Mouse (Mus musculus) MEL (cell line): Measurements from ENCODE around the gene Snrnp40. TPM values are rescaled to one million over a fixed set of nuclear protein-coding genes. Genes with fewer than 3 reads are reported as not detected.

Experiments used
- DNase-seq: peaks from one replicate; pipeline ENCODE4 v3.0.0; 2011; ENCODE audit warnings: low read depth, low spot score
- H3K27ac ChIP-seq: 2 replicates; pipeline ENCODE4 v1.5.1; 2012; ENCODE audit warnings: low read depth, mild to moderate bottlenecking, control low read depth, low read length, moderate library complexity; ENCODE audit not compliant: control insufficient read depth
- H3K27me3 ChIP-seq, 2 experiments: fragments of 150-350 bp in 1 of 2; sonication (generic) in 1 of 2; 2 replicates each; pipeline ENCODE4 v1.6.1; 2012; ENCODE audit warnings: low read length in 2 of 2, mild to moderate bottlenecking in 2 of 2, improper control_type of control experiment in 1 of 2, moderate library complexity in 1 of 2; ENCODE audit not compliant: insufficient read depth in 2 of 2, control insufficient read depth in 1 of 2
- H3K36me3 ChIP-seq, 2 experiments: 2 replicates each; pipeline ENCODE4 v1.6.1; 2012 to 2014; ENCODE audit warnings: low read length in 2 of 2, improper control_type of control experiment in 1 of 2, inconsistent platforms in 1 of 2, mild to moderate bottlenecking in 1 of 2; ENCODE audit not compliant: insufficient read depth in 2 of 2, control insufficient read depth in 1 of 2
- H3K4me1 ChIP-seq, 2 experiments: fragments of 150-350 bp in 1 of 2; sonication (generic) in 1 of 2; 2 replicates each; pipeline ENCODE4 v1.6.1; 2012; ENCODE audit warnings: low read length in 2 of 2, improper control_type of control experiment in 1 of 2, mild to moderate bottlenecking in 1 of 2; ENCODE audit not compliant: insufficient read depth in 2 of 2, control insufficient read depth in 1 of 2
- H3K4me3 ChIP-seq, 2 experiments: fragments of 150-350 bp in 1 of 2; sonication (generic) in 1 of 2; 2 replicates each; pipeline ENCODE4 v1.5.1; 2012; ENCODE audit warnings: low read depth in 2 of 2, low read length in 2 of 2, mild to moderate bottlenecking in 2 of 2, moderate library complexity in 2 of 2, control low read depth in 1 of 2, improper control_type of control experiment in 1 of 2; ENCODE audit not compliant: control insufficient read depth in 1 of 2, insufficient read depth in 1 of 2
- H3K79me2 ChIP-seq: 2 replicates; pipeline ENCODE4 v1.6.1; 2012; ENCODE audit warnings: mild to moderate bottlenecking, low read length, moderate library complexity; ENCODE audit not compliant: control insufficient read depth, poor library complexity, insufficient read depth
- H3K9ac ChIP-seq: 2 replicates; pipeline ENCODE4 v1.6.1; 2012; ENCODE audit warnings: low read depth, mild to moderate bottlenecking, control low read depth, low read length, moderate library complexity; ENCODE audit not compliant: control insufficient read depth, poor library complexity, severe bottlenecking
- H3K9me3 ChIP-seq: fragments of 150-350 bp; sonication (generic); replicated peaks from 2 replicates; pipeline ENCODE4 v1.6.1; 2012; ENCODE audit warnings: mild to moderate bottlenecking, low read length, improper control_type of control experiment, moderate library complexity; ENCODE audit not compliant: insufficient read depth
- CHD1 ChIP-seq: IDR thresholded peaks from 2 replicates; pipeline ENCODE4 v1.6.1; 2012; ENCODE audit warnings: low read depth, mild to moderate bottlenecking, inconsistent platforms, low read length, improper control_type of control experiment
- GATA1 ChIP-seq: IDR thresholded peaks from 2 replicates; pipeline ENCODE4 v1.6.1; 2011; ENCODE audit warnings: low read depth, low read length, improper control_type of control experiment
- KAT2A ChIP-seq: conservative IDR thresholded peaks from 2 replicates; pipeline ENCODE4 v1.6.1; 2012; ENCODE audit warnings: low read depth, low read length, improper control_type of control experiment, inconsistent platforms
- MAFK ChIP-seq: IDR thresholded peaks from 2 replicates; pipeline ENCODE4 v1.6.1; 2011; ENCODE audit warnings: low read depth, mild to moderate bottlenecking, low read length, improper control_type of control experiment, borderline replicate concordance
- MAZ ChIP-seq: IDR thresholded peaks from 2 replicates; pipeline ENCODE4 v1.6.1; 2012; ENCODE audit warnings: low read depth, mild to moderate bottlenecking, inconsistent platforms, low read length, improper control_type of control experiment
- MEF2A ChIP-seq: IDR thresholded peaks from 2 replicates; pipeline ENCODE4 v1.6.1; 2014; ENCODE audit warnings: low read depth, mild to moderate bottlenecking, inconsistent platforms, low read length, improper control_type of control experiment; ENCODE audit not compliant: poor library complexity, insufficient replicate concordance, severe bottlenecking; ENCODE audit errors: extremely low read depth
- MXI1 ChIP-seq: IDR thresholded peaks from 2 replicates; pipeline ENCODE4 v1.6.1; 2011; ENCODE audit warnings: mild to moderate bottlenecking, low read depth, low read length, improper control_type of control experiment
- MYB ChIP-seq: IDR thresholded peaks from 2 replicates; pipeline ENCODE4 v1.6.1; 2011; ENCODE audit warnings: mild to moderate bottlenecking, low read depth, low read length, improper control_type of control experiment
- MYC ChIP-seq: IDR thresholded peaks from 2 replicates; pipeline ENCODE4 v1.6.1; 2011; ENCODE audit warnings: low read depth, mild to moderate bottlenecking, low read length, improper control_type of control experiment, moderate library complexity
- POLR2A ChIP-seq, 2 experiments: IDR thresholded peaks; 2 replicates each; pipeline ENCODE4 v1.6.1; 2011 to 2012; ENCODE audit warnings: low read length in 2 of 2, mild to moderate bottlenecking in 2 of 2, control low read depth in 1 of 2, improper control_type of control experiment in 1 of 2, low read depth in 1 of 2, moderate library complexity in 1 of 2; ENCODE audit not compliant: control insufficient read depth in 1 of 2, insufficient read depth in 1 of 2, poor library complexity in 1 of 2
- POLR2AphosphoS2 ChIP-seq: IDR thresholded peaks from 2 replicates; pipeline ENCODE4 v1.6.1; 2011; ENCODE audit warnings: low read length, improper control_type of control experiment
- RAD21 ChIP-seq: IDR thresholded peaks from 2 replicates; pipeline ENCODE4 v1.6.1; 2011; ENCODE audit warnings: mild to moderate bottlenecking, low read depth, low read length, improper control_type of control experiment
- SIN3A ChIP-seq: IDR thresholded peaks from 2 replicates; pipeline ENCODE4 v1.6.1; 2012; ENCODE audit warnings: low read length, improper control_type of control experiment, inconsistent platforms
- SMC3 ChIP-seq: IDR thresholded peaks from 2 replicates; pipeline ENCODE4 v1.6.1; 2011; ENCODE audit warnings: low read depth, low read length, improper control_type of control experiment
- USF1 ChIP-seq: IDR thresholded peaks from 2 replicates; pipeline ENCODE4 v1.6.1; 2014; ENCODE audit warnings: low read depth, mild to moderate bottlenecking, inconsistent platforms, low read length, improper control_type of control experiment, moderate library complexity
- USF2 ChIP-seq, 2 experiments: IDR thresholded peaks; 2 replicates each; pipeline ENCODE4 v1.6.1; 2011 to 2012; ENCODE audit warnings: improper control_type of control experiment in 2 of 2, low read length in 2 of 2, borderline replicate concordance in 1 of 2, inconsistent platforms in 1 of 2, low read depth in 1 of 2, mild to moderate bottlenecking in 1 of 2; ENCODE audit not compliant: insufficient read depth in 1 of 2
- ZKSCAN1 ChIP-seq: IDR thresholded peaks from 2 replicates; pipeline ENCODE4 v1.6.1; 2012; ENCODE audit warnings: low read depth, mild to moderate bottlenecking, inconsistent platforms, low read length, improper control_type of control experiment, moderate library complexity
- ZMIZ1 ChIP-seq: IDR thresholded peaks from 2 replicates; pipeline ENCODE4 v1.6.1; 2012; ENCODE audit warnings: low read depth, mild to moderate bottlenecking, inconsistent platforms, low read length, improper control_type of control experiment, moderate library complexity
- ZNF384 ChIP-seq: IDR thresholded peaks from 2 replicates; pipeline ENCODE4 v1.6.1; 2012; ENCODE audit warnings: low read depth, mild to moderate bottlenecking, inconsistent platforms, low read length, improper control_type of control experiment
- polyA plus RNA-seq, 2 experiments: library from polyadenylated mRNA; stranded (reverse) in 1 of 2; unstranded in 1 of 2; fragments of >175 nt in 1 of 2; fragments of >200 nt in 1 of 2; gene quantifications; 2 replicates each; pipeline versions ENCODE4 v1.2.1 to v1.2.4; 2012; ENCODE audit warnings: low replicate concordance in 2 of 2, low read depth in 1 of 2; ENCODE audit not compliant: insufficient read length in 2 of 2, insufficient read depth in 1 of 2, missing spikeins in 1 of 2
- total RNA-seq: library from RNA; depleted of rRNA; stranded (reverse); fragments of 300-350 nt; gene quantifications from 2 replicates; pipeline ENCODE4 v1.2.3, GENCODE M21; 2012

Gene Snrnp40
- total and polyA plus RNA-seq, 3 experiments = 127 to 371 (median 151) TPM

- peaks cover 0 to 19% of the 10 kb centered on the region in 2 experiments; a peak in 2 of 4 replicates for H3K36me3 ChIP-seq
- no peaks in the 10 kb centered on the region for H3K4me1 ChIP-seq
- TF ChIP-seq ZNF384 = no peak
- TF ChIP-seq SIN3A = no peak
- TF ChIP-seq POLR2AphosphoS2 = no peak
- TF ChIP-seq POLR2A (IDR thresholded peaks at IDR 0.05; ENCODE audit: control insufficient read depth in 1 of 2, insufficient read depth in 1 of 2, low read depth in 1 of 2, low read length in 2 of 2, poor library complexity in 1 of 2) = no peak
- TF ChIP-seq RAD21 = no peak
- TF ChIP-seq SMC3 = no peak
- TF ChIP-seq MEF2A = no peak
- TF ChIP-seq MXI1 = no peak
- no peak for TF ChIP-seq MYC
- H3K4me3 ChIP-seq = no peak overlapping the region
- no peaks in the 10 kb centered on the region for H3K27me3 ChIP-seq
- H3K79me2 ChIP-seq = no peaks in the 10 kb centered on the region
- H3K27ac ChIP-seq = no peak overlapping the region
- no peak for DNase-seq
- no peaks in the 10 kb centered on the region for H3K9me3 ChIP-seq
- H3K9ac ChIP-seq = no peak overlapping the region
These were observed 27.3 kb downstream of the Snrnp40 start for GRCm38 (mm10) chr4:130387256-130387655.

DNA sequence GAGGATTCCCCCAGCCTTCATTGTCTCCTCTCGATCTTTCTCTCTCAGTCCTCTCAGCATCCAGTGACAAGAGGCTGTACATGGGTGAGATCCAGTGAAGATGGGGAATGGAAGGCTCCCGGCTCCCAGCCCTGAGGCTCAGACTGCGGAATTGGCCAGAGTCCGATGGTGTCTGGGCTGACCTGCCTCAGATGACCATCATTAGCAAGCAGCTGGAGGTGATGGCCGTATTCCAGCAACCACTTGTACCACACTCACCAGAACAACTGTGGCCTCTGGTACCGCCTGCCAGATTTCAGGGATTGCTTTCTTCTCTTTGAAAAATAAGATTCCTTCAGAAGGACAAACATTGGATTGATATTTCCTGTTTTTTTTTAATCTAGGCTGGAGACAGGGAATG lies 29.6 kb downstream of the Snrnp40 start:
- Histone ChIP-seq H3K27ac (no peak overlapping the region), H3K9me3 (no peaks in the 10 kb centered on the region), H3K9ac (no peak overlapping the region), H3K27me3 (no peaks in the 10 kb centered on the region), H3K79me2 (no peaks in the 10 kb centered on the region), H3K4me1 (no peaks in the 10 kb centered on the region), H3K36me3 (peaks cover 0 to 11% of the 10 kb centered on the region in 2 experiments; a peak in 2 of 4 replicates), H3K4me3 (no peak overlapping the region)
- TF ChIP-seq MAZ = no peak
- no peak for TF ChIP-seq POLR2AphosphoS2
- no peak for TF ChIP-seq CHD1
- no peak for TF ChIP-seq RAD21
- no peak for TF ChIP-seq GATA1
- no peak for TF ChIP-seq MAFK
- TF ChIP-seq KAT2A = no peak
- no peak for TF ChIP-seq SMC3
- TF ChIP-seq MXI1 = no peak
- no peak for TF ChIP-seq ZKSCAN1
- TF ChIP-seq USF1 = no peak
- no peak for TF ChIP-seq SIN3A
- TF ChIP-seq MYB = no peak
- no peak for TF ChIP-seq ZMIZ1
- no peak for TF ChIP-seq USF2 (IDR thresholded peaks at IDR 0.05; ENCODE audit: borderline replicate concordance in 1 of 2, insufficient read depth in 1 of 2, low read depth in 1 of 2, low read length in 2 of 2)
- no peak for DNase-seq
